Mouse (Mus musculus) liver, embryonic 14.5 days (tissue): Measurements from ENCODE around the gene Ilf2.

Experiments used
- CTCF ChIP-seq: IDR thresholded peaks from 2 replicates; pipeline ENCODE4 v1.5.1; 2016; ENCODE audit warnings: antibody characterized with exemption, low read depth, control low read depth
- EP300 ChIP-seq: IDR thresholded peaks from 2 replicates; pipeline ENCODE4 v1.6.1; 2016; ENCODE audit warnings: antibody characterized with exemption, low read depth

DNA sequence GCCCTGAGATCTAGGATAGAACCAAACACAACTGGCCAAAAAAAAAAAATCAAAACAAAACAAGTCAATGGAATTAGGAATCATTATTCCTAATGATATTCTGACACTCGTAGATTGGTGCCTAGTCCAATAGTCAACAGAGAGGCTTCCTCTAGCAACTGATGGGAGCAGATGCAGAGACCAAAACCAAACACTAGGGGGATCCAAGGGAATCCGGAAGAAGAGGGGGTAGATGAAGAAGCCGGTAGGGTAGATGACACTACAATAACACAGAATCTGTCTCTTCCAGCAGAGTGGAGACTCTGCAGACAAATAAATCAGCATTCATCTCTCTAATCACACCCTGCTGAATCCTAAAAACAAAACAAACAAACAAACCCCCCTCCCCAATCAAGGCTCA lies 3.7 kb upstream of the Ilf2 start:
- peak; percentile 72 for TF ChIP-seq CTCF
- TF ChIP-seq EP300 = no peak
